ENCODE assay signal across 18 mouse cellular contexts in the genomic region with DNA sequence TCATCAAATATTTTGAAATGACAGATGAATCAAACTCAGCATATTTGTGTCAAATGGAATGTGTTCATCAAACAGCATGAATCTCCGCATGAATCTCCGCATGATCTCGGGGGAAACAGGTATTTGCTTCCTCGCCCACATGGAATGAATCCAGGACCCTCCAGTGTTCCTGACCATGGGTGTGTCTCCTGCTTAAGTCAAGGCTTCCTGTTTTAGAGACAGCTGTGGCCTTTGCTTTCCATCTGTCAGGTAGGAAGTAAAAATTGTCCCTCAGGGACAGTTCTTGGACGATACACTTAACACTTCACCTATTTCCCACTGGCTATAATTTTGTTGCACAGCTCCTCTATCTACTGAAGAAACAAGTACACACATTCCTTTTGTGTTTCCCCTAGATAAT. TPM values are rescaled to one million over a fixed set of nuclear protein-coding genes. Genes with fewer than 3 reads are reported as not detected.
DNase-seq lines count a peak whose midpoint lies in the region; ATAC-seq and TF ChIP-seq lines count a peak whose summit lies in the region.
"Had no signal": no experiment of that assay in that cellular context is flagged by ENCODE, and none has a peak within 500 bp of the region (broad histone marks: within the 10 kb centered on the region; RNA-seq: fewer than 3 reads in every experiment).

No protein-coding gene starts in this region.

- peak; percentile 28; the same call in 1 of the 2 replicates for ATAC-seq in intestine, embryonic 16.5 days
- no peak for ATAC-seq in intestine, postnatal 0 days
- ATAC-seq: activated CD4-positive, CD25-positive, alpha-beta regulatory T cell, adult 4 months; forebrain, embryonic 14.5 days; liver, postnatal 0 days had no signal

- no peak overlapping the region for H3K4me3 ChIP-seq in intestine, embryonic 16.5 days (ENCODE audit: low read length)
- no peak overlapping the region for H3K4me3 ChIP-seq in intestine, postnatal 0 days (ENCODE audit: low read depth, low read length)
- H3K4me3 ChIP-seq in hindbrain, embryonic 10.5 days = no peak overlapping the region
- H3K4me3 ChIP-seq: hindbrain, embryonic 13.5 days; limb, embryonic 15.5 days had no signal

- H3K27ac ChIP-seq in intestine, embryonic 16.5 days (ENCODE audit: low read length) = no peak overlapping the region
- H3K27ac ChIP-seq in intestine, postnatal 0 days (ENCODE audit: low read depth, low read length) = no peak overlapping the region
- no peak overlapping the region for H3K27ac ChIP-seq in hindbrain, embryonic 10.5 days
- H3K27ac ChIP-seq: hindbrain, embryonic 13.5 days; limb, embryonic 15.5 days; stomach, postnatal 0 days had no signal

- no peaks in the 10 kb centered on the region for H3K36me3 ChIP-seq in intestine, embryonic 16.5 days (ENCODE audit: control insufficient read depth, insufficient read depth, low read length)
- H3K36me3 ChIP-seq in intestine, postnatal 0 days (ENCODE audit: control insufficient read depth, insufficient read depth) = no peaks in the 10 kb centered on the region
- no peaks in the 10 kb centered on the region for H3K36me3 ChIP-seq in hindbrain, embryonic 10.5 days
- H3K36me3 ChIP-seq: hindbrain, embryonic 13.5 days; limb, embryonic 15.5 days had no signal

- peak; percentile 48 to 53 for DNase-seq in cerebellum, postnatal 10 days
- no peak for DNase-seq in cerebellum, adult 11-12 months
- peak; percentile 62 to 85 for DNase-seq in heart, adult 9 months (ENCODE audit: low spot score in 2 of 2)
- DNase-seq in kidney, postnatal 14 days = peak; percentile 56
- no peak for DNase-seq in hindbrain, embryonic 10.5 days (ENCODE audit: low spot score)
- DNase-seq: cerebellum, adult 9-10 months; embryo, embryonic 11 days; gastrocnemius, postnatal 14 days; liver, postnatal 0 days; midbrain, embryonic 14.5 days; thymus, postnatal 25 days had no signal

- H3K9me3 ChIP-seq in intestine, embryonic 16.5 days (ENCODE audit: control insufficient read depth, low read length) = no peaks in the 10 kb centered on the region
- H3K9me3 ChIP-seq in intestine, postnatal 0 days (ENCODE audit: control insufficient read depth) = no peaks in the 10 kb centered on the region
- H3K9me3 ChIP-seq in hindbrain, embryonic 10.5 days = no peaks in the 10 kb centered on the region
- H3K9me3 ChIP-seq: hindbrain, embryonic 13.5 days; limb, embryonic 15.5 days had no signal

- no peaks in the 10 kb centered on the region for H3K27me3 ChIP-seq in intestine, embryonic 16.5 days (replicated peaks; ENCODE audit: control insufficient read depth, insufficient read depth, low read length)
- H3K27me3 ChIP-seq in intestine, postnatal 0 days (replicated peaks; ENCODE audit: control insufficient read depth, insufficient read depth, low read length) = no peaks in the 10 kb centered on the region
- no peaks in the 10 kb centered on the region for H3K27me3 ChIP-seq in hindbrain, embryonic 10.5 days (ENCODE audit: insufficient read depth, poor library complexity, severe bottlenecking)
- H3K27me3 ChIP-seq: hindbrain, embryonic 13.5 days; limb, embryonic 15.5 days had no signal

- WGBS in intestine, embryonic 16.5 days = 75% methylated on average over 5 of the region's 5 CpGs
- WGBS in intestine, postnatal 0 days = 64% methylated on average over 5 of the region's 5 CpGs
- 83% methylated on average over 5 of the region's 5 CpGs for WGBS in hindbrain, embryonic 10.5 days

- H3K9ac ChIP-seq in intestine, embryonic 16.5 days (ENCODE audit: low read depth, low read length) = no peak overlapping the region
- H3K9ac ChIP-seq in intestine, postnatal 0 days (ENCODE audit: low read depth, low read length) = no peak overlapping the region
- H3K9ac ChIP-seq: hindbrain, embryonic 13.5 days; limb, embryonic 15.5 days; liver, postnatal 0 days had no signal

- no peak for TF ChIP-seq CTCF in intestine, postnatal 0 days (IDR thresholded peaks at IDR 0.05; ENCODE audit: low read depth)

- H3K4me2 ChIP-seq in intestine, embryonic 16.5 days (ENCODE audit: low read depth, low read length) = no peak overlapping the region
- no peak overlapping the region for H3K4me2 ChIP-seq in intestine, postnatal 0 days (replicated peaks; ENCODE audit: low read depth)
- H3K4me2 ChIP-seq: hindbrain, embryonic 13.5 days; limb, embryonic 15.5 days had no signal

- H3K4me1 ChIP-seq in intestine, embryonic 16.5 days (ENCODE audit: control insufficient read depth, insufficient read depth, low read length) = no peaks in the 10 kb centered on the region
- no peaks in the 10 kb centered on the region for H3K4me1 ChIP-seq in intestine, postnatal 0 days (replicated peaks; ENCODE audit: control insufficient read depth, insufficient read depth, low read length)
- H3K4me1 ChIP-seq in hindbrain, embryonic 10.5 days (replicated peaks) = no peaks in the 10 kb centered on the region
- H3K4me1 ChIP-seq: hindbrain, embryonic 13.5 days; limb, embryonic 15.5 days had no signal

RNA-seq across cellular contexts. Expression of a gene that starts 30.4 kb away (rescaled TPM):
- 44.9 and 63.4 TPM in 2 replicates for polyA plus RNA-seq in intestine, embryonic 16.5 days (2015; fragmentation: Nextera tagmentation; extraction: Ambion mirVana)
- 178 and 199 TPM in 2 replicates for polyA plus RNA-seq in intestine, postnatal 0 days (2015; fragmentation: Nextera tagmentation; extraction: Ambion mirVana)
- polyA plus RNA-seq in hindbrain, embryonic 10.5 days (2016; fragmentation: Nextera tagmentation; extraction: Ambion mirVana) = 1.2 and 1.4 TPM in 2 replicates

RNA-seq across cellular contexts. Expression of a gene that starts 43.4 kb away (rescaled TPM):
- not detected in 2 replicates for polyA plus RNA-seq in intestine, embryonic 16.5 days (2015; fragmentation: Nextera tagmentation; extraction: Ambion mirVana)
- not detected in 2 replicates for polyA plus RNA-seq in intestine, postnatal 0 days (2015; fragmentation: Nextera tagmentation; extraction: Ambion mirVana)
- polyA plus RNA-seq in hindbrain, embryonic 10.5 days (2016; fragmentation: Nextera tagmentation; extraction: Ambion mirVana) = 0.77 and 2.4 TPM in 2 replicates
- polyA plus RNA-seq: activated CD4-positive, CD25-positive, alpha-beta regulatory T cell, adult 4 months; forebrain, embryonic 14.5 days; hindbrain, embryonic 13.5 days; limb, embryonic 15.5 days; liver, postnatal 0 days; midbrain, embryonic 14.5 days; stomach, postnatal 0 days had no signal

Comparison
In these comparisons a context has a peak if more than half of its experiments do, and no peak if none do; other contexts are left out.
1. DNase-seq: peak in cerebellum, postnatal 10 days (2 of 2), heart, adult 9 months (2 of 2) and kidney, postnatal 14 days (single experiment); none in cerebellum, adult 11-12 months (single experiment) and hindbrain, embryonic 10.5 days (single experiment).
2. RNA of a gene that starts 30.4 kb away (polyA plus RNA-seq): 178 to 199 TPM in intestine, postnatal 0 days and 44.9 to 63.4 TPM in intestine, embryonic 16.5 days; 1.2 to 1.4 TPM in hindbrain, embryonic 10.5 days; every median in the first group is over 10 times any median in the second.